Mouse (Mus musculus) megakaryocyte, embryonic 14.5 days (primary cell): Measurements from ENCODE around the gene Apbb1.

Experiments used
- FLI1 ChIP-seq: IDR thresholded peaks from 2 replicates; pipeline ENCODE4 v1.6.1; 2012; ENCODE audit warnings: low read length, inconsistent platforms, mixed read lengths
- GATA1 ChIP-seq: IDR thresholded peaks from 3 replicates; pipeline ENCODE4 v1.6.1; 2012; ENCODE audit warnings: mixed read lengths, low read length, inconsistent platforms, borderline replicate concordance

DNA sequence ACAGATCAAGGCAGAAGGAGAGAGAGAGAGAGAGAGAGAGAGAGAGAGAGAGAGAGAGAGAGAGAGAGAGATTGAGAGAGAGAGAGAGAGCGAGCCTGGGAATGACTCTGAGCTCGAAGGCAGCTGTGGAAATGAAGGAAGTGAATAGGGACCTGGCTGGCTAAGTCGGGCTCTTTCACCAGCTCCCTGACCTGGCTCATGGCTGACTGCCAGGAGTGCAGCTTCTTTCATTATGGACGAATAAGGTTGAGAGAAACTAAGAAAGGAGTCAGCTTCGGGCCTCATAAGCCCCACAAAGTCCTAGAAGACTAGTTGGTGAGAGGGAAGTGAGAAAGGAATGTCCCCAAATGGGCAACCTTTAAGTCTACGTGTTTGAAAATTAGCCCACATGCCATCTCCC lies 61.3 kb downstream of the Apbb1 start:
- TF ChIP-seq GATA1 (no peak), FLI1 (no peak)
